Mouse (Mus musculus) neural tube, embryonic 15.5 days (tissue): ENCODE results near the gene Urgcp. TPM values are rescaled to one million over a fixed set of nuclear protein-coding genes. Genes with fewer than 3 reads are reported as not detected.
"Not testable (repeated sequence)": the region's sequence is repeated elsewhere in the genome, so short reads cannot be mapped to it uniquely, and the experiment has no call there.

Source experiments
- ATAC-seq: fragments of 200-750 bp; cut with Nextera tagmentation; 2 replicates; pipeline ENCODE4 v1.8.0; 2017; ENCODE audit warnings: mild to moderate bottlenecking, moderate TSS enrichment, moderate library complexity; ENCODE audit not compliant: low FRiP score
- H3K27ac ChIP-seq: fragments of 300-500 bp; sonication (generic); replicated peaks from 2 replicates; pipeline ENCODE4 v1.5.1; 2015; ENCODE audit warnings: mild to moderate bottlenecking, inconsistent platforms
- H3K27me3 ChIP-seq: fragments of 300-500 bp; sonication (generic); replicated peaks from 2 replicates; pipeline ENCODE4 v1.6.1; 2015; ENCODE audit warnings: inconsistent platforms
- H3K36me3 ChIP-seq: fragments of 300-500 bp; sonication (generic); 2 replicates; pipeline ENCODE4 v1.6.1; 2015; ENCODE audit warnings: inconsistent platforms
- H3K4me1 ChIP-seq: fragments of 300-500 bp; sonication (generic); 2 replicates; pipeline ENCODE4 v1.6.1; 2015; ENCODE audit warnings: inconsistent platforms
- H3K4me2 ChIP-seq: fragments of 300-500 bp; sonication (generic); 2 replicates; pipeline ENCODE4 v1.6.1; 2015; ENCODE audit warnings: inconsistent platforms, mild to moderate bottlenecking, moderate library complexity
- H3K4me3 ChIP-seq: fragments of 300-500 bp; sonication (generic); replicated peaks from 2 replicates; pipeline ENCODE4 v1.5.1; 2015; ENCODE audit warnings: mild to moderate bottlenecking, inconsistent platforms
- H3K9ac ChIP-seq: fragments of 300-500 bp; sonication (generic); replicated peaks from 2 replicates; pipeline ENCODE4 v1.6.1; 2015; ENCODE audit warnings: mild to moderate bottlenecking, inconsistent platforms
- H3K9me3 ChIP-seq: fragments of 300-500 bp; sonication (generic); replicated peaks from 2 replicates; pipeline ENCODE4 v1.6.1; 2016; ENCODE audit warnings: inconsistent platforms
- WGBS: fragments of 180-500 bp; shearing (Covaris S2); methylation state at CpG from one replicate; pipeline ENCODE4 v1.1.7; 2015; ENCODE audit warnings: mixed read lengths; 5-methylcytosine and 5-hydroxymethylcytosine counted together
- polyA plus RNA-seq: library from polyadenylated mRNA; unstranded; fragments of >200 nt; fragmentation: Nextera tagmentation; extraction: Ambion mirVana; gene quantifications from 2 replicates; pipeline ENCODE4 v1.2.1, GENCODE M21; 2015

The Urgcp gene
- polyA plus RNA-seq, result 33.0 and 34.1 TPM in 2 replicates

- Histone ChIP-seq H3K36me3 (0 out of 2 replicates have a peak, but pooled peaks cover 3% of the 10 kb centered on the region), H3K4me2 (peak within 1 kb of the TSS; percentile 65), H3K9ac (peak within 1 kb of the TSS; percentile 91), H3K4me3 (peak within 1 kb of the TSS; percentile 85), H3K27ac (peak within 1 kb of the TSS; percentile 97), H3K4me1 (peaks cover 17% of the 10 kb centered on the region), H3K9me3 (no peaks in the 10 kb centered on the region), H3K27me3 (no peaks in the 10 kb centered on the region)
- under 1% methylated on average over 68 of the region's 68 CpGs for WGBS
- ATAC-seq, result peak; percentile 98
Observed at GRCm38 (mm10) chr11:5761820-5762632, at the start of gene Urgcp. Urgcp (minus strand) TSS chr11:5762376.

GRCm38 (mm10) chr11:5809487-5809886 lies 47.3 kb upstream of the Urgcp start:
- not testable (repeated sequence) for H3K27me3 ChIP-seq, H3K4me3 ChIP-seq, H3K27ac ChIP-seq, H3K4me2 ChIP-seq, H3K9ac ChIP-seq, H3K36me3 ChIP-seq, H3K9me3 ChIP-seq, H3K4me1 ChIP-seq, ATAC-seq
- 92% methylated on average over 4 of the region's 4 CpGs for WGBS

GRCm38 (mm10) chr11:5807956-5808355 lies 45.8 kb upstream of the Urgcp start:
- Histone ChIP-seq H3K36me3 (no peaks in the 10 kb centered on the region), H3K4me1 (no peaks in the 10 kb centered on the region)
- WGBS, result 87% methylated on average over 9 of the region's 9 CpGs

GRCm38 (mm10) chr11:5805711-5806110 lies 43.5 kb upstream of the Urgcp start:
- Histone ChIP-seq H3K27me3 (no peaks in the 10 kb centered on the region), H3K27ac (no peak overlapping the region), H3K4me2 (no peak overlapping the region), H3K4me3 (no peak overlapping the region), H3K9ac (no peak overlapping the region), H3K36me3 (peaks cover 5% of the 10 kb centered on the region), H3K4me1 (no peaks in the 10 kb centered on the region), H3K9me3 (no peaks in the 10 kb centered on the region)
- no peak for ATAC-seq
- WGBS, result 89% methylated on average over 3 of the region's 3 CpGs

More at GRCm38 (mm10) chr11:5807956-5808355, 45.8 kb upstream of the Urgcp start:
- no peak overlapping the region for H3K27ac ChIP-seq
- H3K4me3 ChIP-seq, result no peak overlapping the region
- no peak overlapping the region for H3K4me2 ChIP-seq
- ATAC-seq, result no peak
- H3K27me3 ChIP-seq, result no peaks in the 10 kb centered on the region
- no peaks in the 10 kb centered on the region for H3K9me3 ChIP-seq
- H3K9ac ChIP-seq, result no peak overlapping the region

GRCm38 (mm10) chr11:5804174-5804573 lies 42.0 kb upstream of the Urgcp start:
- H3K4me3 ChIP-seq, result no peak overlapping the region
- H3K9ac ChIP-seq, result no peak overlapping the region
- H3K27ac ChIP-seq, result no peak overlapping the region
- H3K36me3 ChIP-seq, result peaks cover 21% of the 10 kb centered on the region
- ATAC-seq, result no peak
- H3K27me3 ChIP-seq, result no peaks in the 10 kb centered on the region
- WGBS, result 74% methylated on average over 5 of the region's 5 CpGs
- H3K4me1 ChIP-seq, result no peaks in the 10 kb centered on the region
- no peaks in the 10 kb centered on the region for H3K9me3 ChIP-seq
- no peak overlapping the region for H3K4me2 ChIP-seq

GRCm38 (mm10) chr11:5803551-5803981 lies 41.4 kb upstream of the Urgcp start, which contains the start of gene Pgam2:
Pgam2 (minus strand) TSS chr11:5803733.
- no peaks in the 10 kb centered on the region for H3K4me1 ChIP-seq
- no peak within 1 kb of the TSS for H3K4me2 ChIP-seq
- H3K27ac ChIP-seq, result no peak within 1 kb of the TSS
- 0 out of 2 replicates have a peak, but pooled peaks have one; percentile 21 for ATAC-seq
- H3K9ac ChIP-seq, result no peak within 1 kb of the TSS
- no peak within 1 kb of the TSS for H3K4me3 ChIP-seq
- peaks cover 27% of the 10 kb centered on the region for H3K36me3 ChIP-seq
- no peaks in the 10 kb centered on the region for H3K9me3 ChIP-seq
- 48% methylated on average over 8 of the region's 8 CpGs for WGBS
- no peaks in the 10 kb centered on the region for H3K27me3 ChIP-seq

GRCm38 (mm10) chr11:5802457-5803217 lies 40.5 kb upstream of the Urgcp start:
- ATAC-seq, result no peak
- Histone ChIP-seq H3K36me3 (peaks cover 35% of the 10 kb centered on the region), H3K4me1 (no peaks in the 10 kb centered on the region), H3K27ac (no peak overlapping the region), H3K27me3 (no peaks in the 10 kb centered on the region), H3K9ac (no peak overlapping the region), H3K4me2 (no peak overlapping the region), H3K4me3 (no peak overlapping the region), H3K9me3 (no peaks in the 10 kb centered on the region)
- WGBS, result 79% methylated on average over 8 of the region's 8 CpGs

- H3K9me3 ChIP-seq, result no peaks in the 10 kb centered on the region
- no peaks in the 10 kb centered on the region for H3K27me3 ChIP-seq
- H3K4me2 ChIP-seq, result no peak overlapping the region
- WGBS, result 76% methylated on average over 12 of the region's 12 CpGs
- H3K9ac ChIP-seq, result no peak overlapping the region
- ATAC-seq, result peak; percentile 33; the same call in 1 of the 2 replicates
- no peak overlapping the region for H3K27ac ChIP-seq
- H3K4me3 ChIP-seq, result no peak overlapping the region
- H3K36me3 ChIP-seq, result peaks cover 41% of the 10 kb centered on the region
- no peaks in the 10 kb centered on the region for H3K4me1 ChIP-seq
Observed at GRCm38 (mm10) chr11:5802005-5802404, 39.8 kb upstream of the Urgcp start.

GRCm38 (mm10) chr11:5801511-5801910 lies 39.3 kb upstream of the Urgcp start:
- H3K27ac ChIP-seq, result no peak overlapping the region

GRCm38 (mm10) chr11:5799621-5800490 lies 37.7 kb upstream of the Urgcp start:
- H3K4me2 ChIP-seq, result no peak overlapping the region
- H3K4me1 ChIP-seq, result no peaks in the 10 kb centered on the region
- H3K4me3 ChIP-seq, result no peak overlapping the region
- ATAC-seq, result no peak
- no peak overlapping the region for H3K27ac ChIP-seq
- H3K9me3 ChIP-seq, result no peaks in the 10 kb centered on the region
- WGBS, result 90% methylated on average over 17 of the region's 17 CpGs
- H3K36me3 ChIP-seq, result peaks cover 63% of the 10 kb centered on the region
- H3K27me3 ChIP-seq, result no peaks in the 10 kb centered on the region
- H3K9ac ChIP-seq, result no peak overlapping the region

More at GRCm38 (mm10) chr11:5801511-5801910, 39.3 kb upstream of the Urgcp start:
- ATAC-seq, result no peak
- Histone ChIP-seq H3K27me3 (no peaks in the 10 kb centered on the region), H3K36me3 (peaks cover 46% of the 10 kb centered on the region), H3K4me2 (no peak overlapping the region), H3K9me3 (no peaks in the 10 kb centered on the region), H3K9ac (no peak overlapping the region), H3K4me1 (no peaks in the 10 kb centered on the region), H3K4me3 (no peak overlapping the region)
- WGBS, result 95% methylated on average over 16 of the region's 16 CpGs

- Histone ChIP-seq H3K27ac (no peak overlapping the region), H3K36me3 (peaks cover 80% of the 10 kb centered on the region), H3K9ac (no peak overlapping the region), H3K9me3 (no peaks in the 10 kb centered on the region), H3K4me2 (no peak overlapping the region), H3K27me3 (no peaks in the 10 kb centered on the region), H3K4me3 (no peak overlapping the region), H3K4me1 (no peaks in the 10 kb centered on the region)
- WGBS, result 93% methylated on average over 5 of the region's 5 CpGs
- ATAC-seq, result no peak
Observed at GRCm38 (mm10) chr11:5797928-5798327, 35.8 kb upstream of the Urgcp start.
